Mouse (Mus musculus): ENCODE data around the gene Tefm.
"Not testable (repeated sequence)": the region's sequence is repeated elsewhere in the genome, so short reads cannot be mapped to it uniquely, and the experiment has no call there.

Gene Tefm

DNA sequence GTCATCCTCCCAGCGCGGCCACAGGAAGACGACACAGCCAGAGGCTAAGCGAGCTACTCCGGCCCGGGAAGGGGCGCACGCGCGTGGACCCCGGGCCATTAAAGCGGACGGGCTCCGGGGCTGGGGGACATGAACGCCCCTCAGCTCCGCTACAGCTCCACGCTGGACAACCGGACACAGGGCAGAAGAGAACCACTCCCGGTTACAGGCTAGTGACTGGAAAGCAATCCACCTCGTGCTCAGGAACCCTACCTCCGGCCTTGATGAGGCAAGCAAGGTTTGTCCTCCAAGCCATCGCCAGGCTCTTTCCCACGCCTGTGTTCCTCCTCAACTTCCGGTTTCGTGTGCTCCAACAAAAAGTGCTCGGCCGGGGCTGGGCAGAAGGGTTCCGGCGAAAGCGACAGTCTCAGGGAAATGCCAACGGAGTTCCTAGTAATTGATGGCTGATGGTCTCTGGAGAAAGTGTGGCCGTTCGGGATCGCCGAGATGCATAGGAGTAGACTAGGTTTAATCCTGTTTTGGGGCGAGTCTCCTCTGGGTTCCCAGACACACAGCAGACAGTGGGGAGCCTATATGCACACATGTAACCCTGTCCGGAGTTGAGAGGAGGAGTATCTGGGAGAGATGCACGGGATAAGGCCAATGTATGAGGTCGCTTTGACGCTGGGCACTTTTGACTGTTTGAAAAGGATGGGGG lies at the start of gene Tefm:
Tefm (minus strand) TSS at position 351 of the 697 bp plus-strand sequence.
- peak; percentile 92 for DNase-seq (ENCODE audit: extremely low spot score)

- DNase-seq (ENCODE audit: extremely low spot score) = no peak
Observed at GRCm38 (mm10) chr11:80190280-80190679, 48.3 kb upstream of the Tefm start.

- DNase-seq (ENCODE audit: extremely low spot score) = not testable (repeated sequence)
Observed at GRCm38 (mm10) chr11:80185441-80185976, 43.5 kb upstream of the Tefm start.

GRCm38 (mm10) chr11:80184531-80185071 lies 42.6 kb upstream of the Tefm start:
- no peak for DNase-seq (ENCODE audit: extremely low spot score)

- peak; percentile 88 for DNase-seq (ENCODE audit: extremely low spot score)
Observed at GRCm38 (mm10) chr11:80183705-80184255, 41.8 kb upstream of the Tefm start, which contains the start of gene Rnf135. Gene Rnf135 (plus strand): TSS chr11:80183851.

DNA sequence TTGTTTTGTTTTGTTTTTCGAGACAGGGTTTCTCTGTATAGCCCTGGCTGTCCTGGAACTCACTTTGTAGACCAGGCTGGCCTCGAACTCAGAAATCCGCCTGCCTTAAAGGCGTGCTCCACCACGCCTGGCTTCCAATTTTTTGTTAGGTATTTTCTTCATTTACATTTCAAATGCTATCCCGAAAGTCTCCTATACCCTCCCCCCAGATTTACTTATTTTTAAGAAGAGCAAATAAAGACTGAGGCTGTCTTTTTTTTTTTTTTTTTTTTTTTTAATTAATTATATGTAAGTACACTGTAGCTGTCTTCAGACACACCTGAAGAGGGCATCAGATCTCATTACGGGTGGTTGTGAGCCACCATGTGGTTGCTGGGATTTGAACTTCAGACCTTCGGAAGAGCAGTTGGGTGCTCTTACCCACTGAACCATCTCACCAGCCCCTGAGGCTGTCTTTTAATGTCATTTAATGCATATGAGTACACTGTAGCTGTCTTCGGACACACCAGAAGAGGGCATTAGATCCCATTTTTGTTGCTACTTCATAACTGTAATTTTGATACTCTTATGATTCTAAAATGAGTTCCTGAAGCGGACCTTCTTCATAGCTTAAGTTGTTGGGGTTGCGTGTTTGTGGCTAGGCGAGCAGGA lies 41.2 kb upstream of the Tefm start:
- DNase-seq (ENCODE audit: extremely low spot score) = not testable (repeated sequence)

- DNase-seq (ENCODE audit: extremely low spot score) = no peak
Observed at GRCm38 (mm10) chr11:80181021-80181749, 39.2 kb upstream of the Tefm start.

DNA sequence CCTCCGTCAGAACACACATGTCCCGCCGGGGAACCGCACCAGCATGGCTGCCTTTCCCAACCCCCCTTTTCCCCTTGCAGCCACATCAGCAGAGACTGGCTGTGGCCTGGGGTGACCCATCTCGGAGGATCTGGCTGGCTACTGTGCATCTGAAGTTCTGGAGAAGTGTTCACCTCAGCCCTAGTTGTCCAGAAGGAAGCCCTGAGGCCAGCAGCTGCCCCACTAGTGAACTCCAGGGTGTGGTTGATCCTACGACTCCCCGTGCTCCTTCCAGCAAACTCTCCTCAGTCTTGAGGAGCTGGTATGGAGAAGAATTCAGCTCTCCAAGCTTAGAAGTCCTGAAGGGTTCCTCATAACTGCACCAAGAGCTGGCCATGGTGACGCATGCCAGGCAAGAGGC lies 36.3 kb upstream of the Tefm start:
- no peak for DNase-seq (ENCODE audit: extremely low spot score)

GRCm38 (mm10) chr11:80176911-80177895 lies 35.2 kb upstream of the Tefm start:
- DNase-seq (ENCODE audit: extremely low spot score) = no peak

- DNase-seq (ENCODE audit: extremely low spot score) = no peak
Observed at GRCm38 (mm10) chr11:80173963-80174670, 32.1 kb upstream of the Tefm start.

GRCm38 (mm10) chr11:80171884-80172283 lies 29.9 kb upstream of the Tefm start:
- DNase-seq (ENCODE audit: extremely low spot score) = no peak

- no peak for DNase-seq (ENCODE audit: extremely low spot score)
Observed at GRCm38 (mm10) chr11:80170351-80170750, 28.4 kb upstream of the Tefm start.

DNA sequence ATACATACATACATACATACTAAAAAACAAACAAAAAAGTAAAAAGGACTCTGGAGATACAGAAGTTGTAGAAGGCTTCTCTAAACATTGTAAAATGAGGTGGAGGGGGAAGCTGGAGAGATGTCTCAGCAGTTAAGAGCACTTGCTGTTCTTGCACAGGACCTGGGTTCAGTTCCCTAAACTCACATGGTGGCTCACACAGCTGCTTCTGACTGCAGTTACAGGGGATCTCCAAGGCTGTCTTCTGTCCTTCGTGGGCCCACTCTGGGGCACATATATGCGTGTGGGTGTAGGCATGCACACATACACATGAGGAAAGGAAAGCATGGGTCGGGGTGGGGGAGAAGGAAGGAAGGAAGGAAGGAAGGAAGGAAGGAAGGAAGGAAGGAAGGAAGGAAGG lies 27.7 kb upstream of the Tefm start:
- DNase-seq (ENCODE audit: extremely low spot score) = no peak

DNA sequence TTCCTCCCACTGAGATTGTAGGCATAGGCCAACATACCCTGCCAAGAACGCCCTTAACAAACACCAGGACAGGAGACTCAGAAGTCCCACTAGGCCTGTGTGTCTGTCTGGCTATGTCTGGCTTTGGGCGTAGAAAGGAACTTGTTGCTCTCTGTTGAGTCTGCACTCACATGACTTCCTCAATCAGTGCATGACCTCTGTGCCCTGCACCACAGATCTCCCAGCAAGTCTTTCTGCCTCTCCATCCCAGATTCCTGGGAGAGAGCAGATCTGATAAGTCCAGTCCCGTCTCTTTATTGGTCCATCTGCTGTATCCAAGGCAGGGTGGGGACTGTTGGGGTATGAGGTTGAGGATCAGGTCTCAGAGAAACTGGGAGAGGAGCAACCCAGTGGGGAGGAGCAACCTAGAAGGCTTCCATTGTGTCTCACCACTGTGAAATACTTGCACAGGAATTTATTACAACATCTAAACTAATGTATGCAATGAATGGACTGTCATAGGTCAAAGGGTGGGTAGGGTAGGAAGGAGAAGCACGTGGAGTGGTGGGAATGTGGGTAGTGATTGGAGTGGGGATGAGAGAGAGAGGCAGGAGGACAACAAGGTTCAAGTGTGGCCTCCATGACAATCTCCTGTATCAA lies 26.8 kb upstream of the Tefm start:
- DNase-seq (ENCODE audit: extremely low spot score) = no peak

- no peak for DNase-seq (ENCODE audit: extremely low spot score)
Observed at GRCm38 (mm10) chr11:80168121-80168520, 26.1 kb upstream of the Tefm start.

DNA sequence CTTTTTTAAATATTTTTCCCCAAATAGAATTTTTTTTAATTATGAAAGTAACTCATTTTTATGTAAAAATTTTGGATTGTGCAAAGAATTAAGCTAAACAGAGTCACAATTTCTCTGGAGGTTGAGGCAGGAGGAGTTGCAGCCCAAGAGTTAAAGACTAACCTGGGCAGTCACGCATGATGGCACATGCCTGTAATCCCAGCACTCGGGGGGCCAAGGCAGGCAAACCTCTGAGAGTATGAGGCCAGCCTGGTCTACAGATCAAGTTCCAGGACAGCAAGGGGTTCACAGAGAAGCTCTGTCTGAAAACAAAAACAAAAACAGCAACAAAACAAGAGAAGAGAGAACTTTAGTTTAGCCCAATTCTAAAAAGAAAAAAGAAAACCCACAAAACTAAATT lies 22.2 kb upstream of the Tefm start:
- DNase-seq (ENCODE audit: extremely low spot score) = no peak

- no peak for DNase-seq (ENCODE audit: extremely low spot score)
Observed at GRCm38 (mm10) chr11:80163362-80164116, 21.6 kb upstream of the Tefm start.

DNA sequence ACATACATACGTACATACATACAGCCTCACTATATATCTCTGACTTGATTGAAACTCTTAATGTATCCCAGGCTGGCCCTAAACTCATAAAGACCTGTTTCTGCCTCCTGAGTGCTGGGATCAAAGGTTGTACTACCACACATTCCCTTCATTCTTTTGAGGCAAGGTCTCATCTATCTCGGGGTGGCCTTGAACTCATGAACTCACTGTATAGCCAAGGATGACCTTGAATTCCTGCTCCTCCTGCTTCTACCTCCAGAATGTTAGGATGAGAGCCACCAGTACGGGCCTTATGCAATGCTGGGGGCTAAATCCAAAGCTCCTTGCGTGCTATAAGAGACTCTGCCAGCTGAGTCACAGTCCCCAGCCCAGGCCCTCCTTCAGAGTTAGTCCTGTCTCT lies 19.1 kb upstream of the Tefm start:
- DNase-seq (ENCODE audit: extremely low spot score) = no peak

GRCm38 (mm10) chr11:80159018-80159417 lies 17.0 kb upstream of the Tefm start:
- DNase-seq (ENCODE audit: extremely low spot score) = no peak

Measured in embryo, embryonic 9.5 days (tissue).